Mouse (Mus musculus) liver, embryonic 14.5 days (tissue): ENCODE results near the gene Bcl2l11. TPM values are rescaled to one million over a fixed set of nuclear protein-coding genes. Genes with fewer than 3 reads are reported as not detected.

Source experiments
- ATAC-seq: fragments of 200-750 bp; cut with Nextera tagmentation; 2 replicates; pipeline ENCODE4 v1.8.0; 2017; ENCODE audit warnings: moderate number of reproducible peaks, mild to moderate bottlenecking, moderate library complexity; ENCODE audit not compliant: insufficient read depth
- DNase-seq, 3 experiments: peaks; one replicate each; pipeline ENCODE4 v3.0.0-alpha.2; 2012 to 2013; ENCODE audit warnings: low read depth in 3 of 3, low spot score in 3 of 3
- H3K27ac ChIP-seq: fragments of 300-500 bp; sonication (generic); 2 replicates; pipeline ENCODE4 v1.5.1; 2014; ENCODE audit warnings: moderate library complexity, mild to moderate bottlenecking, control low read depth, inconsistent platforms
- H3K27me3 ChIP-seq: fragments of 300-500 bp; sonication (generic); 2 replicates; pipeline ENCODE4 v1.6.1; 2014; ENCODE audit warnings: mild to moderate bottlenecking, low read length, moderate library complexity; ENCODE audit not compliant: control insufficient read depth, insufficient read depth
- H3K36me3 ChIP-seq: fragments of 300-500 bp; sonication (generic); replicated peaks from 2 replicates; pipeline ENCODE4 v1.6.1; 2014; ENCODE audit warnings: low read depth; ENCODE audit not compliant: control insufficient read depth, insufficient read depth
- H3K4me1 ChIP-seq, 2 experiments: fragments of 200-500 bp in 1 of 2; fragments of 300-500 bp in 1 of 2; sonication (generic) in 1 of 2; replicated peaks; 2 replicates each; pipeline ENCODE4 v1.6.1; 2012 to 2014; ENCODE audit warnings: antibody characterized with exemption in 1 of 2, inconsistent platforms in 1 of 2, low read length in 1 of 2; ENCODE audit not compliant: control insufficient read depth in 2 of 2, insufficient read depth in 2 of 2
- H3K4me2 ChIP-seq: fragments of 300-500 bp; sonication (generic); 2 replicates; pipeline ENCODE4 v1.6.1; 2014; ENCODE audit warnings: low read depth, mild to moderate bottlenecking, control low read depth, moderate library complexity
- H3K4me3 ChIP-seq, 2 experiments: fragments of 200-500 bp in 1 of 2; fragments of 300-500 bp in 1 of 2; sonication (generic) in 1 of 2; 2 replicates each; pipeline ENCODE4 v1.5.1; 2012 to 2014; ENCODE audit warnings: low read depth in 2 of 2, low read length in 2 of 2, mild to moderate bottlenecking in 2 of 2, control low read depth in 1 of 2, inconsistent platforms in 1 of 2, moderate library complexity in 1 of 2; ENCODE audit not compliant: insufficient read depth in 1 of 2
- H3K9ac ChIP-seq: fragments of 300-500 bp; sonication (generic); replicated peaks from 2 replicates; pipeline ENCODE4 v1.6.1; 2014; ENCODE audit warnings: mild to moderate bottlenecking, control low read depth, moderate library complexity
- H3K9me3 ChIP-seq: fragments of 300-500 bp; sonication (generic); 2 replicates; pipeline ENCODE4 v1.6.1; 2016; ENCODE audit warnings: low read length, mixed read lengths; ENCODE audit not compliant: control insufficient read depth
- CTCF ChIP-seq: IDR thresholded peaks from 2 replicates; pipeline ENCODE4 v1.5.1; 2016; ENCODE audit warnings: antibody characterized with exemption, low read depth, control low read depth
- EP300 ChIP-seq: IDR thresholded peaks from 2 replicates; pipeline ENCODE4 v1.6.1; 2016; ENCODE audit warnings: antibody characterized with exemption, low read depth
- WGBS: fragments of 180-500 bp; shearing (Covaris S2); extraction: QIAGEN DNeasy Blood & Tissue Kit; methylation state at CpG from one replicate; pipeline ENCODE4 v1.1.7; 2014; ENCODE audit not compliant: insufficient replicate concordance; 5-methylcytosine and 5-hydroxymethylcytosine counted together
- polyA plus RNA-seq, 2 experiments: library from polyadenylated mRNA; depleted of rRNA in 1 of 2; stranded (reverse) in 1 of 2; unstranded in 1 of 2; fragments of >200 nt; fragmentation: Nextera tagmentation in 1 of 2; extraction: Ambion mirVana in 1 of 2; gene quantifications; 2 replicates each; pipeline versions ENCODE4 v1.2.1 to v1.2.3; 2012 to 2014

Bcl2l11 gene
- polyA plus RNA-seq, 2 experiments: 3.3 to 4.5 TPM

DNA sequence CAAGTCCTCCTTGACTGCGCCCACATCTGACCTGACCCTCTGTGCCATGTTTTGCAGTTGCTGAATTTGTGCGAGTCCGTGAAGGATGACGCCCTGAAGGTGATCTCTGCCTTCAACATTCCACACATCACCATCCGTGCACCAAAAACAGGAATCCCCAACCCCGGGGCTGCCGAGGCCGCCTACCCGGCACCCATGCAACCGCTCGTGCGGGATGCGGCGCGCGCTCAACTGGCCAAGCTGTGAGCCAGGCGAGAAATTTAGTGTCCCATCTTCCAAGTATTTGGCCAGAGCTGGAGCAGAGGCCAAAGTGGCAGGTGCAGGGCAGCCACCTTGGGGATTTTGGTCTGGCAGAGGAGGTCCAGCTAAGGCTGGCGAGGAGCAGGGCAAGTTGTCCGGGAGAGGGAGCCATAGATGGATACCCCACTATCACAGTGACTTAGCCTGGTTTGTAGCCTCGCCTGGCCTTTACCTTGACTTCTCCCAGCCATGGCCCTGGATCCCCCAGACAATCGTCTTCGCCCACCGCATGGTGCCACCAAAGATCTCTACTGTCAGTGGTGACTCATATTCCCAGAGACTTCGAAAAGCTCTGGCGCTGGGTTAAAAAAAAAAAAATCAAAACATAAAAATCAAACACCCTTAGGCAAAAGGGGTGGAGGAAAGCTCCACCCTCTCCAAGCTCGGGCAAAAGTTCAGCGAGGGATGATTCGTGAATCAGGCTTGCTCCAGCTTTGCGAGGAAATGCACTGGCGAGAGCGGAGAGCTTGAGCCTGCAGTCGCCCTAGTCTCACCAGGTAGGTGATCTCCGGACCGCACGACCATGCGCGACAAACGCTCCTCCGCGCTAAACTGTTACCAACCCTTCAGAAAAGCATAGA, 2.7 kb upstream of the Bcl2l11 start:
- no peak overlapping the region for H3K9ac ChIP-seq
- H3K4me3 ChIP-seq: peak overlapping the region; percentile 5 to 34; a peak in 2 of 4 replicates
- H3K36me3 ChIP-seq: no peaks in the 10 kb centered on the region
- H3K4me2 ChIP-seq: peak overlapping the region; percentile 87
- peaks cover 0 to 10% of the 10 kb centered on the region in 2 experiments; a peak in 2 of 4 replicates for H3K4me1 ChIP-seq
- no peak for DNase-seq
- no peaks in the 10 kb centered on the region for H3K9me3 ChIP-seq
- no peak overlapping the region for H3K27ac ChIP-seq
- 3% methylated on average over 40 of the region's 40 CpGs for WGBS
- no peak for ATAC-seq
- peaks cover 41% of the 10 kb centered on the region for H3K27me3 ChIP-seq
- TF ChIP-seq EP300 (no peak), CTCF (peak; percentile 35)

DNA sequence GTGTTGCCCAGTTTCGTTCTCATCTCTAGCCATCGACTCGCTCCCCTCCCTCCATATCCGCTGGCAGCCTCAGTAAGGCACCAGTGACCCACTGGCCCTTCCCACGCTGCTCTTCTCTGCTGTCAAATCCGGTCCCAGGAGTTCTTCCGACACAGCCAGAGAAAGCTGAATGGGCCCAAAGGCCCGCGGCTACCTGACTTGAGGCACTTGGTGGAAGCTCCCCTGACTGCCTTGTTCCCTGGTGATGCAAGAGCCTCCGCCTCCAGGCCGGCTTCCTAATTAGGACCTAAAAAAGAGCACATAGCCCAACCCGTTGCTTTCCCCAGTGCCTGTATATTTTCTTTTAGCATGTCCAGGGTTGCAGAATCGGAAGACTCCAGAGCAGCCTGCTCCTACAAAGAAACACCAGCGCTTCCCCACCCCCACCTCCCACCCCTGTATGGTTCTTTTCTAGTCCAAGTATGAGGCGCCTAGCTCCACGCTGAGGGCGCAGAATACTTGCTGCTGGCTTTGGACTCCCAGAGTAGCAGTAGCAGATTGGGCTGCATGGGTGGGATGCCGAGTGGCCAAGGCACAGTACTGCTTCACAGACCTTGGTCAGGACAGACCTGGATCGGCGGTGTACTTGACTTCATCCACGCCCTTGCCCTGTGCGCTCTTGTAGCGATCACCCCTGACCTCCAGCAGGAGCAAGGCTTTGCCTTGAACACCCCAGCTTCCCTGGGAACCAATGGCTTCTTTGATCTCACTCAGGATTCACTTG, 1.7 kb upstream of the Bcl2l11 start:
- Histone ChIP-seq H3K27ac (no peak overlapping the region), H3K4me3 (peak overlapping the region; percentile 1 to 34; a peak in 3 of 4 replicates), H3K36me3 (no peaks in the 10 kb centered on the region), H3K27me3 (peaks cover 41% of the 10 kb centered on the region), H3K4me2 (peak overlapping the region; percentile 87), H3K4me1 (peaks cover 0 to 10% of the 10 kb centered on the region in 2 experiments; a peak in 2 of 4 replicates), H3K9ac (no peak overlapping the region), H3K9me3 (no peaks in the 10 kb centered on the region)
- ATAC-seq (no peak), DNase-seq (no peak)
- TF ChIP-seq EP300 (no peak), CTCF (no peak)
- WGBS: 3% methylated on average over 23 of the region's 23 CpGs

DNA sequence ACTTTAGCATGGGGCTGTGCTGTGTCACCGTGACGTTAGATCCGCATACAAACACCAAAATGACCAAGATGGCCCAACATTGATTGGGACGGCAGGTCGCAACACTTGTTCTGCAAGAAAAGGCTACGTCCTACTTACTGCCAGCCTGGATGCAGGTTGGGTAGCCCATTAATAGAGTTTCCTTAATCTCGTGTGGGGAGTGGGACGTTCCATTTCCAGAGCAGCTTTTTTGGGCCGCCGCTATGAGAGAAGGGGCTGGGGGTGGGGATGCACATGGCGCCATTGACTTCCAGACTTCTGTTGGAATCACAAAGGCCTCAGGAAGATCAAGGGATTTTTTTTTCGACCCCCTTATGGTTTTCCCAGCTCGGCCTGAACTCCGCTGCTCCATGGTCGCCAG, 1.1 kb upstream of the Bcl2l11 start:
- Histone ChIP-seq H3K4me3 (peak overlapping the region; percentile 74 to 87; a peak in 2 of 4 replicates), H3K9ac (no peak overlapping the region), H3K4me2 (peak overlapping the region; percentile 87), H3K4me1 (peaks cover 0 to 10% of the 10 kb centered on the region in 2 experiments; a peak in 2 of 4 replicates), H3K27ac (no peak overlapping the region), H3K36me3 (peaks cover 2% of the 10 kb centered on the region; the same call in 1 of the 2 replicates), H3K27me3 (peaks cover 41% of the 10 kb centered on the region), H3K9me3 (no peaks in the 10 kb centered on the region)
- no peak for ATAC-seq
- 4% methylated on average over 15 of the region's 15 CpGs for WGBS
- DNase-seq: no peak
- no peak for TF ChIP-seq EP300
- no peak for TF ChIP-seq CTCF

DNA sequence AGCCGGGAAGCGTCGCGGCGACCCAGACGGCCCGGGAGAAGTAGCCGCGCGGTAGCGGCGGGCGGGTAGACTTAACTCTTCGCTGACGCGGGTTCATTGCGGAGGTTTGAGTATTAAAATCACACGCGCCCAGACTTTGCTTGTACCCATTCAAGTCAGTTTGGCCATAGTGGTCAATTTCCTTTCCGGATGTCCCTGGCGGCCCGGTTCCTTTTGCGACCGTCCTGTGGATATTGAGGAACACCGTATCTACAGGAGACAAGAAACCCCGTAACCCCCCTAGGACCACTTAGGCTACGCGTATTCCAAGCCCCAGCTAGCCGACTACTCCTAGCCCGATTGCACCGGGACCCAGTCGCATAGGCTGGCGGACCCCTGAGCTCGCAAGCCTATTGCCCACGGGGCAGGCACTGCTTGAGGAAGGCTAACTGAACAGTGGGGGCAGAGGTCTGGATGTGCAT, 783 bp downstream of the Bcl2l11 start:
- peak overlapping the region; percentile 87 for H3K4me2 ChIP-seq
- peak overlapping the region; percentile 74 to 87 for H3K4me3 ChIP-seq
- DNase-seq (no peak), ATAC-seq (peak; percentile 1; the same call in 1 of the 2 replicates)
- H3K9me3 ChIP-seq: no peaks in the 10 kb centered on the region
- peaks cover 0 to 10% of the 10 kb centered on the region in 2 experiments; a peak in 2 of 4 replicates for H3K4me1 ChIP-seq
- peak overlapping the region; percentile 73 for H3K9ac ChIP-seq
- TF ChIP-seq EP300: no peak
- TF ChIP-seq CTCF: no peak; the same call in 1 of the 2 replicates
- H3K27me3 ChIP-seq: peaks cover 41% of the 10 kb centered on the region
- under 1% methylated on average over 35 of the region's 35 CpGs for WGBS
- peaks cover 6% of the 10 kb centered on the region; the same call in 1 of the 2 replicates for H3K36me3 ChIP-seq
- H3K27ac ChIP-seq: no peak overlapping the region
